Mouse (Mus musculus) olfactory bulb, adult 2 months (tissue): ENCODE data around the gene Slc24a4.

ENCODE experiments used
- CTCF ChIP-seq: fragments of 200-500 bp; IDR thresholded peaks from 2 replicates; pipeline ENCODE4 v1.5.1; 2012; ENCODE audit warnings: low read depth, mild to moderate bottlenecking, low read length, moderate library complexity; ENCODE audit not compliant: insufficient read depth
- POLR2A ChIP-seq: fragments of 200-500 bp; IDR thresholded peaks from 2 replicates; pipeline ENCODE4 v1.6.1; 2012; ENCODE audit warnings: mild to moderate bottlenecking, low read depth, low read length, moderate library complexity; ENCODE audit not compliant: insufficient read depth

DNA sequence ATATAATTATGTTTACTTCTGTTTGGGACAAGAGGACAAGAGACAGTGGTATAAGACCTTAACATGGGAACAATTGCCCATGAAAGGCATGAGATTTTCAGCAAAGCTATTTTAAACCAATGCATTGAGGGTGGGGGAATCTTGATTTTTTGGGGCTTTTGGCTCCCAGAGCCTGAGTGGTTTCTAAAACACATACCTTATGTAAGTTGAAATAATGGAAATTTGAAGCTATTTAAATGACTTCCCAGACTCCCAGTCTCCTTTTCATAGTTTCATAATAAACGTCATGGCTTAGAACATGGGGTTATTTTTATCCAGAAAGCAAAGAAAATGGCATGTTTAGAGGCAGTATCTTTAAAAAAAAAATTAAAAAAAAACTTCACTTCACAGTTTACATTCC lies 77.9 kb downstream of the Slc24a4 start:
- no peak for TF ChIP-seq POLR2A
- TF ChIP-seq CTCF = no peak
